Mouse (Mus musculus): ENCODE data around the gene Dmrt3.

Dmrt3 gene

DNA sequence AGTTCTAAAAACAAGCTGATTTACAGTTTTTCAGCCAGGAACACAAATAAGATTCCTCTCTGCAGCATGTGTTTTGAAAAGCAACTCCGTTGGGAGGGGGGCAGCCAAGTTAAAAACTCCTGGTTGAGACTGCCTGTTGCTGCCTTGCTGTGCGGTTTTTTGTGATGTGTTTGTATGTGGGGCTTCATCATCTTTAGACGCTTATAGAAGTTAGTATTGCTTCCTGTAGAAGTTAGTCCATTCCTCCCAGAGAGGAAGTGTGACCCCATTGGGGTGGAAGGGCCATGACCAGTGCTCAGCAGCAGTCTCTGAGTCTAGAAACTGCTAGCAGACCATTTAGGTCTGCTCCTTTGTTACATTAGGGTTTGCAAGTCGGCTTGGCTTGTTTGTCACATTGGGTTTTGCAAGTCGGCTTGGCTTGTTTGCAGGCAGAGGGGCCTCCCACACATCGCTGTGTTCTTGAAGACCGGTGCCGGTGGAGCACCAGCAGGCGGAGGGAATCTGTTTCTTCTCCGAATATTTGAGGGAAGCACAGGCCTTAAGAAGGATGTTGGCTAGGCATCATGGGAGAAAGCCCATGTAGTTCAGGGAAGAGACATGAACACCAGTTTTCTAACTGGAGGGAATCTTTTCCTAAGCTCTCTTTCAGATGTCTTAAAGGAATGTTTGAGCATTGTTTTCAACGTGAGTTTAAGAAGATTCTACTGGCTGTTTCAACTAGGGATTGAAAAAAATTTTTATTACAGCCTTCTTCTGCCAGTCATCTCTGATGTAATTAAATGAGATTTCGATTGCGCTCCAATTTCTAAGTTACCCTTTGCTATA is 3.6 kb downstream of the Dmrt3 start:
- in situ Hi-C loops (cut with MboI; ENCODE audit: low pct_unique_long_range_greater_than_20kb in 1 of 2, low sequenced_read_pairs in 2 of 2, unreplicated experiment in 1 of 2), result no loop called here

DNA sequence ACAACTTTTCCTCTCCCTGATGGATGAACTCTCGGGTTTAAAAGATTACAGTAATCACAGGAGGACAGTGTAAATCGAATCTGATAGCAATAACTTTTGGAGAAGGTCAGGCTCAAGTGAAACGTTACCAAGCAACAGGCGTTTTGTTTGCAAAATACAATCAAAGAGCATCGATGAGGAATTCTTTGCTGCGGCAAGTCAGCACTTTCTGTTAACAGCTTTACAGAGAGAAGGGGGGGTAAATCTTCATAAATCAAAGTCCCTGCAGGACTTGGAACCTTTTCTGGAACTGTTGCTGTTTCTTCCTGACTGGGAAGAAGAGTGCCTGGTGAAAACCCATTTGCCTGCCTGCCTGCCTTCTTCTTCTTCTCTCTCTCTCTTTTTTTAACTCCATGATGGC is 5.8 kb downstream of the Dmrt3 start:
- in situ Hi-C loops (cut with MboI; ENCODE audit: low pct_unique_long_range_greater_than_20kb in 1 of 2, low sequenced_read_pairs in 2 of 2, unreplicated experiment in 1 of 2), result no loop called here

DNA sequence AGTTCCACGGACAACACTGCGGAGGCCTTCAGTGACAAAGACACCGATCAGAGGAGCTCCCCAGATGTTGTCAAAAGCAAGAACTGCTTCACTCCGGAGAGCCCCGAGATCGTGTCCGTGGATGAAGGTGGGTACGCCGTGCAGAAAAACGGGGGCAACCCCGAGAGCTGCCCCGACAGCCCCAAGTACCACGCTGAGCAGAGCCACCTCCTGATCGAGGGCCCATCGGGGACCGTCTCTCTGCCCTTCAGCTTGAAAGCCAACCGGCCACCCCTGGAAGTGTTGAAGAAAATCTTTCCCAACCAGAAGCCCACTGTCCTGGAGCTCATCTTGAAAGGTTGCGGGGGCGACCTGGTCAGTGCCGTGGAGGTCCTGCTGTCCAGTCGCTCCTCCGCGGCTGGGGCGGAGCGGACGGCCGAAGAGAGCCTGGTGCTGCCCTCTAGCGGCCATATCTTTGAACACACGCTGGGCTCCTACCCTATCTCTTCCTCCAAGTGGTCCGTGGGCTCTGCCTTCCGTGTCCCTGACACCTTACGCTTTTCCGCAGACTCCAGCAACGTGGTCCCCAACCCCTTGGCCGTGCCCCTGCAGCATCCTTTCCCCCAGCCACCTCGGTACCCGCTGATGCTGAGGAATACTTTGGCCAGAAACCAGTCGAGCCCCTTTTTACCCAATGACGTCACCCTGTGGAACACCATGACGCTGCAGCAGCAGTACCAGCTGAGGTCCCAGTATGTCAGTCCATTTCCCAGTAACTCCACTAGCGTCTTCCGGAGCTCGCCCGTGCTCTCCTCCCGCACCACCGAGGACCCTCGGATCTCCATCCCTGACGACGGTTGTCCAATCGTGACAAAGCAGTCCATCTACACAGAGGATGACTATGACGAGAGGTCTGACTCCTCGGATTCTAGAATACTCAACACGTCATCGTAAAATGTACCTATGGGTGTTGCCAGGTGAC is 12.5 kb downstream of the Dmrt3 start:
- in situ Hi-C loops (cut with MboI; ENCODE audit: low pct_unique_long_range_greater_than_20kb in 1 of 2, low sequenced_read_pairs in 2 of 2, unreplicated experiment in 1 of 2), result loop anchor here (10.0 kb wide), 1 partner anchor 78 kb away; no protein-coding TSS in a partner anchor

DNA sequence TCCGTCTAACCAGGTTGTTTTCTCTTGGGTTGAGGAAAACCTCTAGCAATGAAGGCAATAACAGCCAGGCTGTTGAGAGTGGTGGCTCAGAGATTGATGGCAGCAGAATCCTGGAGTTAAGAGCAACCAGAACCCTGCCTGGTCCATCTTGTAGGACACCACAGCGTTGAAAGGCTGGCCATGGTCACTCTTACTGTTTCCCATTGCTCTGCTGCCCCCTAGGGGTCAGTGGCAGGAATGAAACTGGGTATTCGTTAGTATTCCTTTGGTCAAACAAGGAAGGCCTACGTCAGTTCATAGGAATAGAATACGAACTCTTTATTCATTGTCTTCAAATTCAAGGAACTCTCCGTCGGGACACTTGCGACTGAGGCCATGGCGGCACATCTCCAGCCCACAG is 18.4 kb downstream of the Dmrt3 start:
- in situ Hi-C loops (cut with MboI; ENCODE audit: low pct_unique_long_range_greater_than_20kb in 1 of 2, low sequenced_read_pairs in 2 of 2, unreplicated experiment in 1 of 2), result loop anchor here (5.0 to 25.0 kb wide), 6 partner anchors 84 to 641 kb away; partner anchors contain the start of gene Dock8 (in 1 of the 2)

DNA sequence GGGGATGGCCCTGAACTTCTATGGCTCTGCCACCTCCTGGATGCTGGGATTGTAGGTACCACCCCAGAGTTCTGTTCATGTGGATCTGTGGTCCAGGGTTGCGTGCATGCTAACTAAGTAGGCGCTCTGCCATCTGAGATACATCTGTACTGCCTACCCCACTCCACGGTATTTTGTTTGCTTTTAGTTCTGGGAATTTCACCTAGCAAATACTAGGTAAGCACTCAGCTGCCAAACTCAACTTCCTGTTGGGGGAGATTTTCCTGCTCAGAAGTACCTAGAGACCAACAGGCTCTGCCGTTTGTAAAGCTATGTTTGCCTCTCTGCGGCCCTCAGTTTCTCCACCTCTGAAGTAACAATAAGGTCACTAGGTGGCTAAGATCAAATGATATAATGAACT is 25.0 kb downstream of the Dmrt3 start:
- in situ Hi-C loops (cut with MboI; ENCODE audit: low pct_unique_long_range_greater_than_20kb in 1 of 2, low sequenced_read_pairs in 2 of 2, unreplicated experiment in 1 of 2), result loop anchor here (5.0 to 25.0 kb wide), 5 partner anchors 298 to 648 kb away; partner anchors contain the start of gene Dock8 (in 1 of the 2)

DNA sequence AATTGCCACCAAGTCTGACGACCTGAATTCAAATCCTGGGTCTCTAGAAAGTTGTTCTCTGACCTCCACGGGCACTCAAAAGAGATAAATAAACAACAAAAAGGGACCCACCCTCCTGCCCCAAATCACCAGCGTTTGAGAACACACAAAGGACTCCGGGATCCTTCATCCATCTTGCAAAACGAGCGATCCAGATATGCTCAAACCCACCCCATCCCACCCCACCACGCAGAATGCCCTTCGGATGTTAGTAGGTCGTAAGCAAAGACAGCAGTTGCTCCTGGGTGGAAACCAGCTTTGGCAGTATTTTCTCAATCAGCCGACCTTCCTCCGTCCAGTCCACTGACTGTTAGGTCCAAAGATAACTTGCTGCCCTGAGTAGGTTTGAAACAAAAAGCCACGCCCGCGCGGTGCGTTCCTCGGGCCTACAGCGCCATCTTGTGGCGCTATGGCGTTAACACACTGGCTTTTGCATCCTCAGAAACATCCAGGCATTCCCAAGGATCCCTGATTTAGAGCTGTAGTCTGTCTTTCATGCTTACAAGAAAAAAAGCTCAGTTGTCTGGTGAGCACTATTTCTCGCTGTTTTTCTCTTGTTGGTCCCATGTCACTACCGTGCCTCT is 25.6 kb downstream of the Dmrt3 start:
- in situ Hi-C loops (cut with MboI; ENCODE audit: low pct_unique_long_range_greater_than_20kb in 1 of 2, low sequenced_read_pairs in 2 of 2, unreplicated experiment in 1 of 2), result loop anchor here (5.0 to 25.0 kb wide), 5 partner anchors 298 to 648 kb away; partner anchors contain the start of gene Dock8 (in 1 of the 2)

DNA sequence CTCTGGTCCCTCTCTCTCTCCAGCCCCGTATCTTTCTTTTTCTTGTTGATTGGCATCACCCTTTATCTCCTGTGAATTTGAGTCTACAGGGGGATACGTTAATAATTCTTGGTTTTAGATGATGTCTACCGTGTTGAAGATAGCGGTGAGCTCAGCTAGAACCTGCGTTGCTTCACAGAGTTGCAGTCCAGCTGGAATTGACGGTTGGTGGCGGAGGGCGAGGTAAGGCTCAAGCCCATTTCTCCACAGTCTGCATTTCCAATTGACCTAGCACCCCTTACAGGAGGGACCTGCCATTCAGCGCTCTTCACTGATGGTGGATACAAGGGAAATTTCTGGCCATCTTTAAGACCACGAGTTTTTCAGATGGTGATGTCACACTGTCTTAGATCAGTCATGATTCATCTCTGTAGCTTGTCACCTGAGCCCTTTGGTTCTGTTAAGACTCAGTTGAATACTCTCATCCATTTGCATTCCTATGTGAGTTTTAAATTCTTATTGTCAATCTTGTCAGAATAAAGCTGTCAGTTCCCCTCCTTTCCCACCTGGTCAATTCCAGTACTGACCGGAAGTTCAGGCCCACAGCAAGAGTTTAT is 28.8 kb downstream of the Dmrt3 start:
- in situ Hi-C loops (cut with MboI; ENCODE audit: low pct_unique_long_range_greater_than_20kb in 1 of 2, low sequenced_read_pairs in 2 of 2, unreplicated experiment in 1 of 2), result loop anchor here (5.0 to 25.0 kb wide), 5 partner anchors 302 to 652 kb away; partner anchors contain the start of gene Dock8 (in 1 of the 2)

DNA sequence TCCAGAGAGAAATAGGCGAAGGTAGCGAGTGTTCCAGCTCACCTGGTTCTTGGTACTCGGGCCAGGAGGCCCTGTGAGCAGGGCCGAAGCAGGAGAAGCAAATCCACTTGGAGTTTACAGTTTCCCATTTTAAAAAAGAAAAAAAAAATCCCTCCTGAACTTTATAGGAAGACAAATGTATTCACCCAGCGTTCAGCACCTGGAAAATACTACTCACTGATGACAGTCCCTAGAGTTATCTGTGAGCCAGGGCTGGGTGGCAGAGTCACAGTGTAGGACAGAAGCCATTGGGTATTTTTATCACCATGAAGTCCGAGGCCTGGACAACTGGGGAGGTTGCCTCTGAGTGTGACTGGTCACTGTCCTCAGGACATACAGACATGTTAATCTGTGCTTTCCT is 31.7 kb downstream of the Dmrt3 start:
- in situ Hi-C loops (cut with MboI; ENCODE audit: low pct_unique_long_range_greater_than_20kb in 1 of 2, low sequenced_read_pairs in 2 of 2, unreplicated experiment in 1 of 2), result loop anchor here (25.0 kb wide), 4 partner anchors 304 to 654 kb away; partner anchors contain the start of gene Dock8 (in 1 of the 2)

DNA sequence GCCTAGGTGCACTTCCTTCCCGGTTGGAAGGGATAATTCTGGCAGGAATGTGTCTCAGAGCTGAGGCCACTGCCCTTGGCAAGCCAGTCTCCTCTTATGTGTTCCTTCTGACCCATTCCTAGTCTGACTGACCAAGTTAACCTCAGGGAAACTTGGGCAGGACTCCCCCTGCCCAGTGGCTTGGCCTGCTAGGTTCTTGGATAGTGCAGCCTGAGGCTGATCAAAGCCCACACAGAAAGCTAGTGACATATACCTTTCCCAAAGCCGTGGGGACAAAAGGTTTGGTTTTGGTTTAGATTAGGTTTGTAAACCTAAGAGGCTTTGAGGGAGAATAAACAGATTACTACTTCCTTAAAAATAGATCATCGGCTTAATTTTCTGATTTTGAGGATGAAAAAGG is 37.0 kb downstream of the Dmrt3 start:
- in situ Hi-C loops (cut with MboI; ENCODE audit: low pct_unique_long_range_greater_than_20kb in 1 of 2, low sequenced_read_pairs in 2 of 2, unreplicated experiment in 1 of 2), result loop anchor here (25.0 kb wide), 4 partner anchors 310 to 660 kb away; partner anchors contain the start of gene Dock8 (in 1 of the 2)

DNA sequence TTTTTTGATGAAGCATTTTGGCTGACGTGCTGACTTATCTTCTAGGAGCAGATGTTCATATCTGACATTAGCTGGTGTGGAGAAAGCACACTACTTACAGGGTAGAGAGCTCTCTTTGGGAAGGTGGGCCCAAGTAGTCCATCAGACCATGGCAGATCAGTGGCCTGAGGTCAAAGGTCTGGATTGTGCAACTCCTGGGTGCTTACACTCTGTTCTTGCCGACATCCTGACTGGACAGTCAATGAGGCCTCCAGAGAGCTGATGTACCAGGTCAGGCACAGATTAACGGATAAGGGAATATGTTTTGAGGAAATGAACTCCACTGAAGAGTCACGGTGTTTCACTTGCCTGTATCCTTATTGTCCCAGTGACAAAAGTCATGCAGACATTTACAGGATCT is 38.6 kb downstream of the Dmrt3 start:
- in situ Hi-C loops (cut with MboI; ENCODE audit: low pct_unique_long_range_greater_than_20kb in 1 of 2, low sequenced_read_pairs in 2 of 2, unreplicated experiment in 1 of 2), result loop anchor here (25.0 kb wide), 4 partner anchors 311 to 661 kb away; partner anchors contain the start of gene Dock8 (in 1 of the 2)

DNA sequence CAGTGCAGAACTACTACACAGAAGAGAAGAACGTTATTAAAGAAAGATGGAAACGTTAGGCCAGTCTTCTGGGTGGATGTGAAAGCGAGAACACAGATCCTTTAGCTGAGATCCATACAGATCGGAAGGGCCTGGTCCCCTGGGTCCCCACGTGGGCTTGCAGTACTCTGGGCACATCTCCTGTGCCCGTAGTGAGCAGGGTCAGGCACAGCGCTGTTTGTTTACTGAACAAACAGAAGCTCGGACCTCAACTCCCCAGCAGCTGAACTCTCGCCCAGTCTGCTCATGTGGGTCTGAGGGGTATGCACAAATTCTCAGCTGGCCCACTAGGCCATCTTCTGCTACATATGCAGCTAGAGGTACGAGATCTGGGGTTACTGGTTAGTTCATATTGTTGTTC is 40.4 kb downstream of the Dmrt3 start:
- in situ Hi-C loops (cut with MboI; ENCODE audit: low pct_unique_long_range_greater_than_20kb in 1 of 2, low sequenced_read_pairs in 2 of 2, unreplicated experiment in 1 of 2), result loop anchor here in 1 of 2 experiments (25.0 kb wide), 1 partner anchor 962 kb away; the partner anchor contains the start of gene Smarca2

DNA sequence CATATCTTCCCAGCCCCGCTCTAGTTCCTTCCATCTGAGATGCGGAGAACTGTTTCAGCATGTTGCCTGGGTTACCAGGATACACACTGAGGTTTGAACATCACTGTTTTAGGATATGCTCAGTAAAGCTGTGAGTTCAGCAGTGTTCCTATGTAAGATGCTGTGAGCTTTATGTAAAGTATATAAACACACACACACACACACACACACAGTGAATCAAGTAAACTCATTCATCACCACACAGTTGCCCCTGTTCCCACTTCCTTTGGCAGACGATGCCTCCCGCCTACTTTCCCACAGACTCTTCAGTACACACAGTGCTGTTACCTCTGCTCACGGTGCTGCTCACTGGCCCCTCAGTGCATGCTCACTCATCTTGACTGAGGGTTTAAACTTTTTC is 42.5 kb downstream of the Dmrt3 start:
- in situ Hi-C loops (cut with MboI; ENCODE audit: low pct_unique_long_range_greater_than_20kb in 1 of 2, low sequenced_read_pairs in 2 of 2, unreplicated experiment in 1 of 2), result loop anchor here in 1 of 2 experiments (25.0 kb wide), 1 partner anchor 960 kb away; the partner anchor contains the start of gene Smarca2

DNA sequence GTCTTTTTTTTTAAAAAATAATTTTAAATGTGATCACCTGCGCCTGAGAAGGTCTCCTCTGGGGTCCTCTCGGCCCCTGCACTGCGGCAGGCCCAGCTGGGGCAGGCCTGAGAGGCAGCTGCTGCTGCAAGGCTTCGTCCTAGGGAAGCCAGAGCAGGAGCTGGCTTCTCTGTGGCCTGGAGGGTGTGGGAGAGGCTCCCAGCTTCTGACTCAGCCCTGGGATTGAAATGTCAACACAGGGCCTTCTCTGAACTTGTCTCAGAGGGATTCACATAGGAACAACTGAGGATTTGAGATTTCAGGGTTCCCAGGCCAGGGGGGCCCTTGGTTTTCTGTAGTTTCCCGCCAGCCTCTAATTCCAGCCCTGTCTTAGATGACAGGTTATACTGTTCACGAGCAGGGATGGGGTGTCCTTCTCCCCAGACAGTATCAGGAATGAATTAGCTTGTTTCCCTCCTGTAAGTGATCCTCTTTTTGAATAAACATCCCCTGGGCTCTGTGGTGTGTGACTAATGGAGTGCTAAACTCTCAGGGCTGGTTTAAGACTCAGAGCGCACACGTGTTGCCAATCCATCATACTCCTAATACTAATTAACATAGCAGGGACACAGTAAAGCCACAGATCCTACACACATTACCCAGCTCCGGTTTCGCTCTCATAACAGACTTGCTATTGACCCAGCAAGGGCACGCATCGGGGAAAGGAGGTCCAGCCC is 44.1 kb downstream of the Dmrt3 start:
- in situ Hi-C loops (cut with MboI; ENCODE audit: low pct_unique_long_range_greater_than_20kb in 1 of 2, low sequenced_read_pairs in 2 of 2, unreplicated experiment in 1 of 2), result loop anchor here in 1 of 2 experiments (25.0 kb wide), 1 partner anchor 958 kb away; the partner anchor contains the start of gene Smarca2

DNA sequence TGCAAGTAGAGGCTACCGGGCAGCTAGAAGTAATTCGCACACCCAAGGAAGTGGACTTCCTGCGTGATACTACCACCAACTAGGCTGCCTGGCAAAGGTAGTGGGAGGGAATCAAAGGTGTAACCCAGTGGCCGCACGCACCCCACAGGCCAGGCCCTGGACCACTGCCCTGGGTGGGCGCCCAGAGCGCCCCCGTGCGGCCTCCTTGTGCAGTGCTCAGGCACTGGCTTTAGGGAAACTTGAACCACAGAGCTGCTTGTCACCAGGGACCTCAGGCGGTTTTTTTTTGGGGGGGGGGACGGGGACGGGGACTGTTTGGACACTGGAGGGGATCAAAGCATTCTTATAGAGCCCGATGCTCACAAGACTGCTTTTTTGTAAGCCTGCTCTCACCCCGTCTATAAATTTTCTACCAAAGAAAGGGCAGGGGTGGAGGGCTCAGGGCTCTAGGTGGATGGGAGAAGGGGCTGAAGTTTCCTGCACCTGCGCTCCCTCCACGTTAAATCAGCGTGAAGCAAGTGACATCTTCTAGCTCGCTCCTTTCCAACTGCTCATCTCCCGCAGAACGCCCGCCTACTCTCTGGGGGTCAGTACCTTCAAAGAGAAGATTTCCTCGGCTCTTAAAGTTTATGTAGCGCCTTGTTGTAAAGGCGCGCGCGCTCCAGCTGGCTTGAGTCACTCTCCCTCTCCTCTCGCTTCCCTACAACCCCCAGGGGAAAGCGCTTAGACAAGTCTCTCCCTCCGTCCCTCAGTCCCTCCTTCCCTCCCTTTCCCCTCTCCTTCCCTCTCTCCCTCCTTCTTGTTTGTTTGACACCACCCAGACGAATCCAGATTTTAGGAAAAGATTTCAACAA is 55.6 kb downstream of the Dmrt3 start:
- in situ Hi-C loops (cut with MboI; ENCODE audit: low pct_unique_long_range_greater_than_20kb in 1 of 2, low sequenced_read_pairs in 2 of 2, unreplicated experiment in 1 of 2), result loop anchor here in 1 of 2 experiments (25.0 kb wide), 1 partner anchor 947 kb away; the partner anchor contains the start of gene Smarca2

DNA sequence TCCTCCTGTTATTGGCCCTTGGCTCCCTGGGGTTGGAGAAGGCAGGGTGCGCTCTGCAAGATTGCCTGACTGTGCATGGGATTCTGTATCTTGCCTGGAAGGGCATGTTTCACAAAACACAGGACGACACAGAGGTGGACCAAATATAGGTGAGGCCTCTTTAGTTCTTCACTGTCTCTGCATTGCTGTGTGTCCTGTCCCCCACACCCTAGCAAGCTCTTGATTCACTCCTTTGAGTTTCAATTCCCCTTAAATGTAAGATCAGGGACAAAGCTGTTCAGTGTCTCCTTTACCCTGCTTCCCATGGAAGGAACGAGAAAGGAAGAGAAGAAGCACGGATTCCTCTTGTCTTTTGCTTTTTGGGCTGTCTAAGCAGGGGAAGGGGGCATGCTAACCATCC is 57.7 kb downstream of the Dmrt3 start:
- in situ Hi-C loops (cut with MboI; ENCODE audit: low pct_unique_long_range_greater_than_20kb in 1 of 2, low sequenced_read_pairs in 2 of 2, unreplicated experiment in 1 of 2), result loop anchor here in 1 of 2 experiments (25.0 kb wide), 1 partner anchor 944 kb away; the partner anchor contains the start of gene Smarca2

All from mouse embryonic stem cell (cell line).